Mouse (Mus musculus) intestine, postnatal 0 days (tissue): Measurements from ENCODE around the gene Tbck. TPM values are rescaled to one million over a fixed set of nuclear protein-coding genes. Genes with fewer than 3 reads are reported as not detected.

Experiments used
- ATAC-seq: fragments of 200-750 bp; cut with Nextera tagmentation; 2 replicates; pipeline ENCODE4 v1.8.0; 2017; ENCODE audit warnings: mild to moderate bottlenecking, moderate TSS enrichment, moderate library complexity
- H3K27ac ChIP-seq: fragments of 300-500 bp; sonication (generic); 2 replicates; pipeline ENCODE4 v1.5.1; 2014; ENCODE audit warnings: mild to moderate bottlenecking, low read depth, low read length, moderate library complexity
- H3K27me3 ChIP-seq: fragments of 300-500 bp; sonication (generic); replicated peaks from 2 replicates; pipeline ENCODE4 v1.6.1; 2014; ENCODE audit warnings: low read length, mixed read lengths; ENCODE audit not compliant: control insufficient read depth, insufficient read depth
- H3K36me3 ChIP-seq: fragments of 300-500 bp; sonication (generic); 2 replicates; pipeline ENCODE4 v1.6.1; 2014; ENCODE audit warnings: mild to moderate bottlenecking, moderate library complexity; ENCODE audit not compliant: control insufficient read depth, insufficient read depth
- H3K4me1 ChIP-seq: fragments of 300-500 bp; sonication (generic); replicated peaks from 2 replicates; pipeline ENCODE4 v1.6.1; 2014; ENCODE audit warnings: antibody characterized with exemption, low read length, mixed read lengths; ENCODE audit not compliant: control insufficient read depth, insufficient read depth
- H3K4me2 ChIP-seq: fragments of 300-500 bp; sonication (generic); replicated peaks from 2 replicates; pipeline ENCODE4 v1.6.1; 2014; ENCODE audit warnings: low read depth, mild to moderate bottlenecking, moderate library complexity
- H3K4me3 ChIP-seq: fragments of 300-500 bp; sonication (generic); 2 replicates; pipeline ENCODE4 v1.5.1; 2014; ENCODE audit warnings: low read depth, low read length
- H3K9ac ChIP-seq: fragments of 300-500 bp; sonication (generic); 2 replicates; pipeline ENCODE4 v1.6.1; 2014; ENCODE audit warnings: mild to moderate bottlenecking, low read depth, low read length
- H3K9me3 ChIP-seq: fragments of 300-500 bp; sonication (generic); 2 replicates; pipeline ENCODE4 v1.6.1; 2016; ENCODE audit warnings: mixed run types; ENCODE audit not compliant: control insufficient read depth
- CTCF ChIP-seq: sonication (generic); IDR thresholded peaks from 2 replicates; pipeline ENCODE4 v1.5.1; 2016; ENCODE audit warnings: low read depth, mild to moderate bottlenecking, control low read depth, antibody characterized with exemption, moderate library complexity
- WGBS: fragments of 180-500 bp; shearing (Covaris S2); extraction: QIAGEN DNeasy Blood & Tissue Kit; methylation state at CpG from one replicate; pipeline ENCODE4 v1.1.7; 2014; 5-methylcytosine and 5-hydroxymethylcytosine counted together
- polyA plus RNA-seq: library from polyadenylated mRNA; unstranded; fragments of >200 nt; fragmentation: Nextera tagmentation; extraction: Ambion mirVana; gene quantifications from 2 replicates; pipeline ENCODE4 v1.2.1, GENCODE M21; 2015

Gene Tbck
- polyA plus RNA-seq, 1 experiment from 2014 or later = 7.7 TPM

- ATAC-seq = no peak
- Histone ChIP-seq H3K36me3 (peaks cover 23% of the 10 kb centered on the region), H3K27ac (no peak overlapping the region), H3K4me3 (no peak overlapping the region), H3K4me2 (no peak overlapping the region), H3K9me3 (no peaks in the 10 kb centered on the region), H3K9ac (no peak overlapping the region), H3K4me1 (no peaks in the 10 kb centered on the region), H3K27me3 (no peaks in the 10 kb centered on the region)
- WGBS = 98% methylated on average over 6 of the region's 6 CpGs
- TF ChIP-seq CTCF = no peak
Observed at GRCm38 (mm10) chr3:132842676-132843075, 158.7 kb downstream of the Tbck start.

GRCm38 (mm10) chr3:132849669-132850068 is 165.7 kb downstream of the Tbck start:
- H3K4me1 ChIP-seq = no peaks in the 10 kb centered on the region
- 79% methylated on average over 7 of the region's 7 CpGs for WGBS
- H3K9ac ChIP-seq = no peak overlapping the region
- no peak overlapping the region for H3K4me2 ChIP-seq
- ATAC-seq = no peak
- no peaks in the 10 kb centered on the region for H3K9me3 ChIP-seq
- H3K4me3 ChIP-seq = no peak overlapping the region
- H3K27ac ChIP-seq = no peak overlapping the region
- no peaks in the 10 kb centered on the region for H3K27me3 ChIP-seq
- no peaks in the 10 kb centered on the region for H3K36me3 ChIP-seq
- no peak for TF ChIP-seq CTCF

DNA sequence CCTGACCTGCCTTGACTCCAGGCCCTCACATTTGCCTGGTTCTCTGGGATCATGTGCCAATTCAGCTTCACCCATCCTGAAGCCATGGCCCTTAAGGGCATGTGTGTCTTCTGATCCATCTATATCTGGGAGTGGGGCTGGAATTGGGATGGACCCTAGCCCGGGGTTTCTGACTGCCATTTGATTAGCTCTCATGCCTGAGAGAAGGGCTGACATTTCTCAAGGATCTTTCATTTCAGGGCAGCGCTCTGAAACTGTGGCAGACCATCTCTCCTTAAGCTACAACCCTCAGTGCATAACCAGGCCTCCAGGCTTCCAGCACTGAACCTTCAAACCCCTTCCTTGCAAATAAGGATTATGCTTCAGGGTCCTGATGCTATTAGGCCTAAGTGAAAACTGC is 166.5 kb downstream of the Tbck start:
- no peak for TF ChIP-seq CTCF
- WGBS = 89% methylated on average over 2 of the region's 2 CpGs

GRCm38 (mm10) chr3:132851417-132851816 is 167.5 kb downstream of the Tbck start:
- H3K4me3 ChIP-seq = no peak overlapping the region
- no peaks in the 10 kb centered on the region for H3K27me3 ChIP-seq
- no peak overlapping the region for H3K4me2 ChIP-seq
- WGBS = 62% methylated on average over 1 of the region's 1 CpGs
- H3K4me1 ChIP-seq = no peaks in the 10 kb centered on the region
- ATAC-seq = no peak
- TF ChIP-seq CTCF = no peak
- H3K36me3 ChIP-seq = no peaks in the 10 kb centered on the region
- no peaks in the 10 kb centered on the region for H3K9me3 ChIP-seq
- no peak overlapping the region for H3K27ac ChIP-seq
- no peak overlapping the region for H3K9ac ChIP-seq

More for the DNA sequence above, 166.5 kb downstream of the Tbck start:
- Histone ChIP-seq H3K27me3 (no peaks in the 10 kb centered on the region), H3K9me3 (no peaks in the 10 kb centered on the region), H3K9ac (no peak overlapping the region), H3K27ac (no peak overlapping the region), H3K36me3 (no peaks in the 10 kb centered on the region), H3K4me2 (no peak overlapping the region), H3K4me3 (no peak overlapping the region), H3K4me1 (no peaks in the 10 kb centered on the region)
- ATAC-seq = no peak

DNA sequence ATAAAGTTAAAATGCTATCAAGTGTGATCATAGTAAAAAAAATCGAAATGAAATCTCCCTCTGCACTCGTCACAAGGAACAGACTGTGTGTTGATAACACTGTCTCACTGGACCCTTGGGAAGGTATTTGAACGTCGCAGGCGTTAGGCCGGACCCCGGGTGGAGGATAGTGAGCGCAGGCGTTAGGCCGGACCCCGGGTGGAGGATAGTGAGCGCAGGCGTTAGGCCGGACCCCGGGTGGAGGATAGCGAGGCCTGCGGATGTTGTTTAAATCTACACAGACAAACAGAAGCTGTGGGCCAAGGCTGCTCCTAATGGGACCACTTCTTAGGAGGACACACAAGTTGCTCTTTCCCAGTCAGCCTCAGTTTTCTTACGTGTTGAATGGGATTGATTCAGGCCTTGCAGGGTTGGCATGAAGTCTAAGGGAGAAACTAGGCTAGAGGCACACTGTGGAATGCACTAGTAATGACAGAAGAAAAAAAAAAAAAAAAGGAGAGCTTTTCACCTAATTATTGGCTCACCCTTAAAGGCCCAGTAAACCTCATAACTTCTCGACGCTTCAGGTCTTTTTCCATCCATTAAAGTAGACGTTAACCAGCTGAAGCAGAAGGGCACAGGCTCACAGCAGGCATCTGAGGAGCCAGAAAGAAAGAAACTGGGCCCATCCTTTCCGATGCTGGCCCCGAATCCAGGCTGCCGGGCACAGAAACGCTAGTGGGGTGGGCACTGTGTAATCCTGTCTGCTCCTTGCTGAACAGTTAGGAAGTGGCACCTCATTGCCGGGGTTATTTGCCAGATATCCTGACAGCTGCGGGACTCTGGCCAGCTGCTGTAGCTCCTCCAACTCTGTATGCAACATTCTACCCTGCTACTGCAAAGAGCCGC is 168.1 kb downstream of the Tbck start:
- no peak overlapping the region for H3K4me2 ChIP-seq

DNA sequence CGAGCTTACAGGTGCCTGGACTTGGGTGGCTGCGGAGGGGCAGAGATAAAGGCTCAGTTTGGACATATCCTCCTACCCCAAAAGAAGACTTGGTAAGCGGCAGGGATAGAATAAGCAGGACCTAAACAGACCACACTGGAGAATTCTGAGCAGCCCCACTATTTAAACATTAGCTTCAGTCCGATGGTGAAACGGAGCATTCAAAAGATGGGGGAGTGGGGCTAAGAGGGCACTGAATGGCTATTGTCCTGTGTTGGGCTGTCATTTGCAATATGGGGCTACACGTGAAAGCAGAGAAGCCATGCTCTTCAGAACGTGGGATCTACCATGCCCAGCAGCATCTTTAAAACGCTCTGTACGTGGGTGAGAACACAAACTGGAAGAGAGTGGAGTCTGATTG is 170.3 kb downstream of the Tbck start:
- Histone ChIP-seq H3K4me1 (no peaks in the 10 kb centered on the region), H3K36me3 (no peaks in the 10 kb centered on the region), H3K9ac (no peak overlapping the region), H3K4me2 (no peak overlapping the region), H3K9me3 (no peaks in the 10 kb centered on the region), H3K27ac (no peak overlapping the region), H3K4me3 (no peak overlapping the region), H3K27me3 (no peaks in the 10 kb centered on the region)
- no peak for TF ChIP-seq CTCF
- WGBS = 86% methylated on average over 9 of the region's 9 CpGs
- no peak for ATAC-seq

More for the DNA sequence above, 168.1 kb downstream of the Tbck start:
- Histone ChIP-seq H3K9me3 (no peaks in the 10 kb centered on the region), H3K9ac (no peak overlapping the region), H3K27ac (no peak overlapping the region), H3K36me3 (no peaks in the 10 kb centered on the region), H3K4me1 (no peaks in the 10 kb centered on the region), H3K27me3 (no peaks in the 10 kb centered on the region), H3K4me3 (no peak overlapping the region)
- no peak for ATAC-seq
- TF ChIP-seq CTCF = no peak
- WGBS = 69% methylated on average over 28 of the region's 28 CpGs
